Comparison of ENCODE assay signal across 8 mouse cellular contexts in genomic region chr13:30659613-30660505, GRCm38 (mm10). TPM values are rescaled to one million over a fixed set of nuclear protein-coding genes. Genes with fewer than 3 reads are reported as not detected.
DNase-seq lines count a peak whose midpoint lies in the region; ATAC-seq and TF ChIP-seq lines count a peak whose summit lies in the region.

Gene Dusp22, plus strand, starts transcription at chr13:30659999.

- no peaks in the 10 kb centered on the region for H3K27me3 ChIP-seq in C2C12 (ENCODE audit: control insufficient read depth, insufficient read depth, insufficient read length)
- H3K27me3 ChIP-seq in forebrain, embryonic 12.5 days, result no peaks in the 10 kb centered on the region
- H3K27me3 ChIP-seq in heart, embryonic 16.5 days (ENCODE audit: control insufficient read depth, insufficient read depth, low read length), result no peaks in the 10 kb centered on the region
- H3K27me3 ChIP-seq in liver, embryonic 14.5 days (ENCODE audit: control insufficient read depth, insufficient read depth, low read length), result peaks cover 4% of the 10 kb centered on the region; the same call in 1 of the 2 replicates
- H3K27me3 ChIP-seq in stomach, embryonic 15.5 days (replicated peaks), result no peaks in the 10 kb centered on the region

- H3K4me1 ChIP-seq in forebrain, embryonic 12.5 days, result no peaks in the 10 kb centered on the region; the same call in 1 of the 2 replicates
- H3K4me1 ChIP-seq in heart, embryonic 16.5 days (ENCODE audit: control insufficient read depth, insufficient read depth, low read length), result no peaks in the 10 kb centered on the region; the same call in 1 of the 2 replicates
- no peaks in the 10 kb centered on the region for H3K4me1 ChIP-seq in liver, embryonic 14.5 days (replicated peaks; ENCODE audit: control insufficient read depth in 2 of 2, insufficient read depth in 2 of 2, low read length in 1 of 2)
- H3K4me1 ChIP-seq in stomach, embryonic 15.5 days, result no peaks in the 10 kb centered on the region

- no peaks in the 10 kb centered on the region for H3K9me3 ChIP-seq in forebrain, embryonic 12.5 days
- no peaks in the 10 kb centered on the region for H3K9me3 ChIP-seq in heart, embryonic 16.5 days (replicated peaks; ENCODE audit: control insufficient read depth, low read length)
- H3K9me3 ChIP-seq in liver, embryonic 14.5 days (ENCODE audit: control insufficient read depth, low read length), result no peaks in the 10 kb centered on the region
- no peaks in the 10 kb centered on the region for H3K9me3 ChIP-seq in stomach, embryonic 15.5 days

- H3K4me3 ChIP-seq in C2C12 (ENCODE audit: insufficient read depth, poor library complexity, severe bottlenecking), result no peak within 1 kb of the TSS
- H3K4me3 ChIP-seq in forebrain, embryonic 12.5 days (replicated peaks), result peak within 1 kb of the TSS; percentile 73
- H3K4me3 ChIP-seq in heart, embryonic 16.5 days (ENCODE audit: low read length), result peak within 1 kb of the TSS; percentile 81
- H3K4me3 ChIP-seq in liver, embryonic 14.5 days (ENCODE audit: insufficient read depth in 1 of 2, low read depth in 2 of 2, low read length in 2 of 2), result peak within 1 kb of the TSS; percentile 54 to 66
- H3K4me3 ChIP-seq in stomach, embryonic 15.5 days (replicated peaks), result peak within 1 kb of the TSS; percentile 80

- under 1% methylated on average over 49 of the region's 74 CpGs for WGBS in forebrain, embryonic 12.5 days
- WGBS in heart, embryonic 16.5 days, result under 1% methylated on average over 73 of the region's 74 CpGs
- WGBS in liver, embryonic 14.5 days (ENCODE audit: insufficient replicate concordance), result 1% methylated on average over 54 of the region's 74 CpGs
- WGBS in stomach, embryonic 15.5 days, result 1% methylated on average over 73 of the region's 74 CpGs

- peak within 1 kb of the TSS; percentile 73 for H3K9ac ChIP-seq in forebrain, embryonic 12.5 days
- peak within 1 kb of the TSS; percentile 81 for H3K9ac ChIP-seq in heart, embryonic 16.5 days (ENCODE audit: low read length)
- H3K9ac ChIP-seq in liver, embryonic 14.5 days (replicated peaks), result peak within 1 kb of the TSS; percentile 18; the same call in 1 of the 2 replicates
- H3K9ac ChIP-seq in stomach, embryonic 15.5 days, result peak within 1 kb of the TSS; percentile 68

- DNase-seq in brain, embryonic 18.5 days (ENCODE audit: low read depth, low spot score), result peak; percentile 62
- DNase-seq in kidney, postnatal 36 days, result peak; percentile 90 to 94
- DNase-seq in liver, embryonic 14.5 days (ENCODE audit: low read depth in 3 of 3, low spot score in 3 of 3), result peak; percentile 12 to 28 (median 15)
- DNase-seq in neural tube, embryonic 10.5 days (ENCODE audit: extremely low spot score, low spot score), result peak; percentile 77

- H3K27ac ChIP-seq in forebrain, embryonic 12.5 days, result 0 out of 2 replicates have a peak within 1 kb of the TSS, but pooled peaks have one; percentile 21
- H3K27ac ChIP-seq in heart, embryonic 16.5 days (ENCODE audit: low read length), result peak within 1 kb of the TSS; percentile 64
- no peak within 1 kb of the TSS for H3K27ac ChIP-seq in liver, embryonic 14.5 days
- peak within 1 kb of the TSS; percentile 77 for H3K27ac ChIP-seq in stomach, embryonic 15.5 days

- H3K79me3 ChIP-seq in C2C12 (ENCODE audit: low read depth), result no peaks in the 10 kb centered on the region

- H3ac ChIP-seq in C2C12 (ENCODE audit: control insufficient read depth, insufficient read length, low read depth), result peak within 1 kb of the TSS; percentile 16

- TF ChIP-seq EP300 in liver, embryonic 14.5 days (IDR thresholded peaks at IDR 0.05; ENCODE audit: low read depth), result no peak

- H3K4me2 ChIP-seq in forebrain, embryonic 12.5 days, result peak within 1 kb of the TSS; percentile 68
- peak within 1 kb of the TSS; percentile 75 for H3K4me2 ChIP-seq in heart, embryonic 16.5 days (ENCODE audit: low read depth, low read length)
- H3K4me2 ChIP-seq in liver, embryonic 14.5 days (ENCODE audit: low read depth), result peak within 1 kb of the TSS; percentile 47
- H3K4me2 ChIP-seq in stomach, embryonic 15.5 days, result peak within 1 kb of the TSS; percentile 78

- H3K36me3 ChIP-seq in C2C12 (ENCODE audit: control insufficient read depth, insufficient read depth), result no peaks in the 10 kb centered on the region
- H3K36me3 ChIP-seq in forebrain, embryonic 12.5 days (replicated peaks), result no peaks in the 10 kb centered on the region
- no peaks in the 10 kb centered on the region for H3K36me3 ChIP-seq in heart, embryonic 16.5 days (ENCODE audit: control insufficient read depth, insufficient read depth)
- H3K36me3 ChIP-seq in liver, embryonic 14.5 days (replicated peaks; ENCODE audit: control insufficient read depth, insufficient read depth, low read depth), result no peaks in the 10 kb centered on the region
- no peaks in the 10 kb centered on the region for H3K36me3 ChIP-seq in stomach, embryonic 15.5 days

- H3K79me2 ChIP-seq in C2C12 (ENCODE audit: control insufficient read depth, insufficient read depth), result no peaks in the 10 kb centered on the region

- ATAC-seq in forebrain, embryonic 12.5 days (ENCODE audit: low FRiP score), result peak; percentile 94
- peak; percentile 98 for ATAC-seq in heart, embryonic 16.5 days (replicated peaks; ENCODE audit: extremely low read depth, insufficient read depth, low FRiP score)
- ATAC-seq in liver, embryonic 14.5 days (ENCODE audit: insufficient read depth), result peak; percentile 90
- ATAC-seq in stomach, embryonic 15.5 days (ENCODE audit: insufficient read depth, low FRiP score, low read depth), result peak; percentile 97

- no peak for TF ChIP-seq CTCF in C2C12 (IDR thresholded peaks at IDR 0.05; ENCODE audit: control insufficient read depth, insufficient read depth, insufficient read length)
- TF ChIP-seq CTCF in liver, embryonic 14.5 days (IDR thresholded peaks at IDR 0.05; ENCODE audit: low read depth), result no peak

TF ChIP-seq in C2C12, 6 proteins besides CTCF, POLR2A, EP300 and RAD21:
- TF ChIP-seq FOSL1 (IDR thresholded peaks at IDR 0.05; ENCODE audit: insufficient read depth, low read length, poor library complexity, severe bottlenecking) (no peak), USF1 (IDR thresholded peaks at IDR 0.05; ENCODE audit: low read depth) (no peak), MAX (IDR thresholded peaks at IDR 0.05) (no peak), MYOD1 (IDR thresholded peaks at IDR 0.05; ENCODE audit: control insufficient read depth, insufficient read length, low read depth) (no peak), MYOG (IDR thresholded peaks at IDR 0.05; ENCODE audit: control insufficient read depth, extremely low read depth, insufficient read length) (no peak), CEBPB (IDR thresholded peaks at IDR 0.05; ENCODE audit: low read depth) (no peak)

RNA-seq across cellular contexts. Expression of gene Dusp22, which starts in this region (rescaled TPM):
- 4.5 TPM for polyA plus RNA-seq in C2C12 (2012; fragmentation: generic; extraction: Trizol)
- 12.4 and 14.2 TPM in 2 replicates for polyA plus RNA-seq in forebrain, embryonic 12.5 days (2016; fragmentation: Nextera tagmentation; extraction: Ambion mirVana)
- polyA plus RNA-seq in heart, embryonic 16.5 days (2015; fragmentation: Nextera tagmentation; extraction: Ambion mirVana), result 17.9 and 18.7 TPM in 2 replicates
- 2.6 and 3.8 TPM in 2 replicates for polyA plus RNA-seq in liver, embryonic 14.5 days (2012; rRNA removed)
- 6.1 and 8.2 TPM in 2 replicates for polyA plus RNA-seq in liver, embryonic 14.5 days (2014; fragmentation: Nextera tagmentation; extraction: Ambion mirVana)
- polyA plus RNA-seq in stomach, embryonic 15.5 days (2015; fragmentation: Nextera tagmentation; extraction: Ambion mirVana), result 25.0 and 28.4 TPM in 2 replicates

Comparison
In these comparisons a context has a peak if more than half of its experiments do, and no peak if none do; other contexts are left out.
1. DNase-seq: peak in every context shown above with its lines; median percentile 92 in kidney, postnatal 36 days; 77 in neural tube, embryonic 10.5 days; 62 in brain, embryonic 18.5 days; 15 in liver, embryonic 14.5 days.
2. H3K9ac ChIP-seq: peak in every context shown above with its lines; median percentile 81 in heart, embryonic 16.5 days; 73 in forebrain, embryonic 12.5 days; 68 in stomach, embryonic 15.5 days; 18 in liver, embryonic 14.5 days.